Mouse (Mus musculus) cortical plate, adult 2 months (tissue): ENCODE measurements at regions not wholly inside any gene's neighbourhood (a gene's known extent, or its start where the extent isn't known, plus 50 kb on each side); places are given as distances from the start of the nearest gene placed in this dataset.

Experiments
- H3K27ac ChIP-seq: fragments of 200-500 bp; 2 replicates; pipeline ENCODE4 v1.5.1; 2012; ENCODE audit warnings: low read length, control low read depth, inconsistent platforms; ENCODE audit not compliant: insufficient read depth
- H3K4me1 ChIP-seq: fragments of 200-500 bp; 2 replicates; pipeline ENCODE4 v1.6.1; 2011; ENCODE audit warnings: low read length; ENCODE audit not compliant: control insufficient read depth, insufficient read depth
- H3K4me3 ChIP-seq: fragments of 200-500 bp; 2 replicates; pipeline ENCODE4 v1.5.1; 2011; ENCODE audit warnings: mild to moderate bottlenecking, low read length, control low read depth; ENCODE audit not compliant: insufficient read depth
- CTCF ChIP-seq: fragments of 200-500 bp; IDR thresholded peaks from 2 replicates; pipeline ENCODE4 v1.5.1; 2011; ENCODE audit warnings: mild to moderate bottlenecking, control low read depth, low read length; ENCODE audit not compliant: insufficient read depth; ENCODE audit errors: extremely low read depth
- POLR2A ChIP-seq: fragments of 200-500 bp; IDR thresholded peaks from 2 replicates; pipeline ENCODE4 v1.6.1; 2011; ENCODE audit warnings: mild to moderate bottlenecking, low read length, control low read depth; ENCODE audit not compliant: insufficient read depth; ENCODE audit errors: extremely low read depth

- Histone ChIP-seq H3K4me3 (no peak overlapping the region), H3K4me1 (no peaks in the 10 kb centered on the region), H3K27ac (no peak overlapping the region)
- TF ChIP-seq CTCF (no peak), POLR2A (no peak)
These were observed 553.2 kb upstream of the Zfp462 start for GRCm38 (mm10) chr4:54391536-54392208.

GRCm38 (mm10) chr4:54406151-54406550, 538.7 kb upstream of the Zfp462 start:
- no peak for TF ChIP-seq POLR2A
- TF ChIP-seq CTCF: no peak
- H3K4me3 ChIP-seq: no peak overlapping the region
- no peak overlapping the region for H3K27ac ChIP-seq
- H3K4me1 ChIP-seq: no peaks in the 10 kb centered on the region

GRCm38 (mm10) chr4:54407930-54408329, 536.9 kb upstream of the Zfp462 start:
- no peak overlapping the region for H3K4me3 ChIP-seq
- no peaks in the 10 kb centered on the region for H3K4me1 ChIP-seq
- TF ChIP-seq POLR2A (no peak), CTCF (no peak)
- H3K27ac ChIP-seq: no peak overlapping the region

DNA sequence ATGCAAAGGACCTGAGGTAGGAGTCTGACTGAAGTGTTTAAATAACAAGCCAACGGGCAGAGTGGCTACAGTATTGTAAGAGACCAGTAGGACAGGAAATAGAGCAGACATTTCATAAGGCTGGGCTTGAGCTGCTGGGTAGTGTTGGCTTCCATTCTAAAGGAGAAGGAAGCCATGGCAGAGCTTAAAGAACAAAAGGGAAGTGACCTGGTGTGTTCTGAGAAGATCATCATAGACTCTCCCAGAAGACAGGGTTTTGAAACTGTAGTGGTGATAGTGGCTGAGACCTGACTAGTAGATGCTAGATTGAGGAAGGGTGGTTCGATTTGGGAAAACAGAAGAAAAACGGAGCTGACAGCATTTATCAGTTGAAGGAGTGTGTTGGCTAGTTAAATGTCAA, 514.1 kb upstream of the Zfp462 start:
- Histone ChIP-seq H3K4me1 (no peaks in the 10 kb centered on the region), H3K27ac (no peak overlapping the region), H3K4me3 (no peak overlapping the region)
- TF ChIP-seq POLR2A (no peak), CTCF (no peak)

DNA sequence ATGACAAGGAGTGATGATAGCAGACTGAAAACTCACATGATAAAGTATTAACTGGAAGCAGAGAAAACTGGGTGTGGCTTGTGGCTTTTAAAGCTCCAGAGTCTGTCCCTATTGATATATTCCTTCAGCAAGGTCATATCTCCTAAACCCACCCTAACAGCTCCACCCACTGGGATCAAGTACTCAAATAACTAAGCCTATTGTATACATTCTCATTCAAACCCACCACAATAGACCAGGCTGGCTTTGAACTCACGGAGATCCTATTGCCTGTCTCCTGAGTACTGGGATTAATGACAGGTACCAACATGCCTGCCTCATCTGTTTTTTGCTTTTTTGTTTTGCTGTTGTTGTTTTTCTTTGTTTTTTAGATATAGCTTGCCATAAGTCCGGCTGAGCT, 484.3 kb upstream of the Zfp462 start:
- Histone ChIP-seq H3K4me1 (no peaks in the 10 kb centered on the region), H3K27ac (no peak overlapping the region), H3K4me3 (no peak overlapping the region)
- TF ChIP-seq CTCF (no peak), POLR2A (no peak)

GRCm38 (mm10) chr4:54469176-54469575, 475.7 kb upstream of the Zfp462 start:
- TF ChIP-seq POLR2A (no peak), CTCF (no peak)
- Histone ChIP-seq H3K4me1 (no peaks in the 10 kb centered on the region), H3K4me3 (no peak overlapping the region), H3K27ac (no peak overlapping the region)

- Histone ChIP-seq H3K4me1 (no peaks in the 10 kb centered on the region), H3K27ac (no peak overlapping the region), H3K4me3 (no peak overlapping the region)
- TF ChIP-seq CTCF: no peak
- TF ChIP-seq POLR2A: no peak
These were observed 474.5 kb upstream of the Zfp462 start for GRCm38 (mm10) chr4:54470022-54471008.

- no peak overlapping the region for H3K27ac ChIP-seq
- TF ChIP-seq POLR2A: no peak
- TF ChIP-seq CTCF: no peak
- no peaks in the 10 kb centered on the region for H3K4me1 ChIP-seq
- H3K4me3 ChIP-seq: no peak overlapping the region
These were observed 473.8 kb upstream of the Zfp462 start for GRCm38 (mm10) chr4:54471009-54471408.

DNA sequence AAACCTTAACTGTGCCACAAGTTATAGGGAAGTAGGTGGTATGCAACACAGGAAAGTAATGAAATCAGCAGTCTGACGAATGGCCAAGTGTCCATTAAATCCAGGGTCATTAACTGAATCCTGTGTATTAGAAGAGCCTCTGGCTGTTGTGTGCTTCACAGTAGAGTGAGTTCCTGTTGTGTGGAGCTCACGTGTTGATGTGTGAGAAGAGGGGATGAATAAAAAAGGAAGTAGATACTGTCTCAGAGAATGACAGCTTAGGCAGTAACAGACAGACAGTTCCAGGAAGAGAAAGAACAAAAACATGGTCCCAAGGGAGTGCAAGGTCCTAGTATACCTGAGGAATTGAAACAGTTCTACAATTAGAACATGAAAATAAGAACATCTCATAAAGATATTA, 463.1 kb upstream of the Zfp462 start:
- no peak for TF ChIP-seq POLR2A
- TF ChIP-seq CTCF: no peak
- Histone ChIP-seq H3K4me3 (no peak overlapping the region), H3K27ac (no peak overlapping the region), H3K4me1 (no peaks in the 10 kb centered on the region)

DNA sequence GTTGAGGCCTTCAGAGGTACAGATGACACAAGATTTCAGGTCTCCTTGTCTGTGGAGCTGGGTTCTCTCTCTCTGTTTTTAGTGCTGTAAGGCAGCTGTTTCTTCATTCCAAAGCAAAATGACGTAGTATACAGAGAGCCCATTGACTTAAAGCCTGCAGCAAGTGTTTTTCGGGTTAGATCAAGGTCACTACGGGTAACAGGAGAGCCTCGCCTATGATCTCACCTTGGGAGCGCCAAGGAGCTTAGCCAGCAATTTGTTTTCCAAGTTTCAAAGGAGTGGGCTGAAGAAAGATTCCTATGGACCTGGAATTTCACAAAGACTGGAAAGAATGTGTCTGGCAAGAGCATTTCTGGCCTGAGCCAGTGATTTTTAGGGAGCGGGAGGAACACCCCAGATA, 451.8 kb upstream of the Zfp462 start:
- H3K27ac ChIP-seq: no peak overlapping the region
- TF ChIP-seq CTCF (no peak), POLR2A (no peak)
- no peak overlapping the region for H3K4me3 ChIP-seq
- H3K4me1 ChIP-seq: no peaks in the 10 kb centered on the region
